Mouse (Mus musculus) adrenal gland, postnatal 25 days (tissue): Measurements from ENCODE around the gene Cnn2. TPM values are rescaled to one million over a fixed set of nuclear protein-coding genes. Genes with fewer than 3 reads are reported as not detected.

ENCODE experiments used
- DNase-seq: peaks from one replicate; pipeline ENCODE4 v3.0.0; 2021; ENCODE audit warnings: mixed read lengths
- total RNA-seq: library from RNA; stranded (reverse); gene quantifications from 2 replicates; pipeline ENCODE4 v1.2.3, GENCODE M21; 2021

Cnn2 gene
- total RNA-seq, 1 experiment from 2014 or later = 28.3 TPM

DNA sequence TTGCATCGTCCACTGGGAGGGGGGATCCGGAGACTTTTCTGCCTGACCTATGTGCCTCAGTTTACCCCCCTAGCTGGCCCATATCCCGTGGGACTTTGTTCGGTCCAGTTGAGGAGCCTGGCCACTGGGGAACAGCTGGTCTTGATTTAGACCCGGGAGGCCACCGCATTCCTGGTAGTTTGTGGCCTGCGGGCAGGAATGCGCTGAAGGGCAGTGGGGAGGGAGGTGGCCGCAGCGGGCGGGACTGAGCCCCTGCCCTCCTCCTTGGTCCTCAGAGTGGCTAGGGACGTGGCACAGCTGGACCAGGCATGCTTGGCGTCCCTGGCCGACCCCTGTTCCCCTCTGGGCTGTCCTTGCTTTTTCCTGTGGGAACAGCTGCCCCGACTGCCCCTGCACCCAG is 1.5 kb downstream of the Cnn2 start:
- DNase-seq = no peak

DNA sequence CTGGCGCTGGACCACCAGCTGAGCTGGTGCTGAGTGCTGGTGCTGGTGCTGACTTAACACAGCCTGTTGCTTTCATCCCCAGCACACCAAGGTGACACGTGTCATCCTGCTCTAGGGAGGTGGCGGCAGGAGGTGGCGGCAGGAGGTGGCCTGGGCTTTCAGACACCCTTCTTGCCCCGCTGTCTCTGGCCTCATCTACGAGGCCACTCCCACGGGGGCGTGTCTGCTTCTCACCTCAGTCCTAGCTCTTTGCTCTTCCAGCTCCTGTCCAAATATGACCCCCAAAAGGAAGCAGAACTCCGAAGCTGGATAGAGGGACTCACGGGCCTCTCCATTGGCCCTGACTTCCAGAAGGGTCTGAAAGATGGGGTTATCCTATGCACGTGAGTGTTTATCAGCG is 2.7 kb downstream of the Cnn2 start:
- no peak for DNase-seq

DNA sequence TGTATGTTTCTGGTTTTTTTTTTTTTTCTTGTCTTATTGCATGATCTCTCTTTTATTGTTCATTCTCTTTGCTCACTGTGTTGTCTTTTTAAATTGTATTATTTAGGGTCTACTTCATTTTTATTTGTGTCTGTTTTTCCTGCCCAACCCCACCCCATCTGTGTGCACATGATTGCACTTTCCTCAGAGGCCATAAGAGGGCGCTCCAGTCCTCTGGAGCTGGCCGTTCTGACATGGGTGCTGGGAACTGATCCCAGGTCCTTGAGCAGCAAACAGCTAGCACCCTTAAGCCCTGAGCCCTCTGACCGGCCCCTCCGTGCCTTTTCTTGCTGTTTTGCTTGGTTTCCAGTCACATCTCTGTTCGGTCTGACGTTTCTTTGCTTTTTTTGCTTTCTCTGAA is 3.2 kb downstream of the Cnn2 start:
- DNase-seq = no peak

DNA sequence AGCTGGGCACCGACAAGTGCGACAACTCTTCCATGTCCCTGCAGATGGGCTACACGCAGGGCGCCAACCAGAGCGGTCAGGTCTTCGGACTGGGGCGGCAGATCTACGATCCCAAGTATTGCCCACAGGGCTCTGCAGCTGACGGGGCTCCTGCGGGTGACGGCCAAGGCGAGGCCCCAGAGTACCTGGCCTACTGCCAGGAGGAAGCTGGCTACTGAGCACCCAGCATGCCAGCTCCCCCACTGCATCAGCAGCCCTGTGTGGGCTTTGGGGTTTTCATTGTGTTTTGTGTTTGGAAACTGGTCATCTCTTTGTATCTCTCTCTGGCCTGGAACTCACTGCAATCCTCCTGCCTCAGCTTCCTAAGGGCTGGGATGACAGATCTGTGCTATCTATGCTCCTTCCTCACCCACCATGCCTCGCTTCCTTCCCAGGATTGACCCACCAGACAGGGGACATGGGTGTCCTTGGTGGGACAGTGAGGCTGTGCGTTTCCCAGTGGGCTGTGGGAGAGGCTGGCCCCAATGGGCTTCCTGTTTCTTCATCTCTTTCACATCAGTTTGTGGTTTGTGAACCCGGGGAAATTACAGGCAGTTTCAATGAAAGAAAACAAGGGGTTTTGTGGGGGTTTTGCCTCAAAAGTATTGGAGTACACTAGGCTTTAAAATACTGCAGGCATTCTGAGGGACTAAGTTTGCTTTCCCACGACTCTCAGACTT is 6.2 kb downstream of the Cnn2 start:
- DNase-seq = no peak

DNA sequence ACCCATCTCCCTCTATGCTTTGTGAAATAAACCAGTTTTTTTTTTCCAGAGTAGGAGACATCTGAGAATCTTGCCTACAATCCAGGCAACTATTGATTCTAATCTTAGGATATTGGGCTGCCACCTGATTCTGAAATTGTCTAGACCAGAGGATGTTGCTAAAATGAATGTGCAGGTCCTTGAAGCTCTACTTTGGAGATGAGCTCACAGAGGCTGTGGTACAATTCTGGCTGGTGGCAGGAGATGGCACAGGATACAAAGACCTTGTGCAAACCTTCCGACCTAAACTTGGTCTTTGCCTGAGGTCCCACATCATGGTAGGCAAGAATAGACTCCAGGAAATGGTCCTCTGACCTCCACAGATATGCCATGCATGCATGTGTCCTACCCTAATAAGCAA is 7.3 kb downstream of the Cnn2 start:
- no peak for DNase-seq

DNA sequence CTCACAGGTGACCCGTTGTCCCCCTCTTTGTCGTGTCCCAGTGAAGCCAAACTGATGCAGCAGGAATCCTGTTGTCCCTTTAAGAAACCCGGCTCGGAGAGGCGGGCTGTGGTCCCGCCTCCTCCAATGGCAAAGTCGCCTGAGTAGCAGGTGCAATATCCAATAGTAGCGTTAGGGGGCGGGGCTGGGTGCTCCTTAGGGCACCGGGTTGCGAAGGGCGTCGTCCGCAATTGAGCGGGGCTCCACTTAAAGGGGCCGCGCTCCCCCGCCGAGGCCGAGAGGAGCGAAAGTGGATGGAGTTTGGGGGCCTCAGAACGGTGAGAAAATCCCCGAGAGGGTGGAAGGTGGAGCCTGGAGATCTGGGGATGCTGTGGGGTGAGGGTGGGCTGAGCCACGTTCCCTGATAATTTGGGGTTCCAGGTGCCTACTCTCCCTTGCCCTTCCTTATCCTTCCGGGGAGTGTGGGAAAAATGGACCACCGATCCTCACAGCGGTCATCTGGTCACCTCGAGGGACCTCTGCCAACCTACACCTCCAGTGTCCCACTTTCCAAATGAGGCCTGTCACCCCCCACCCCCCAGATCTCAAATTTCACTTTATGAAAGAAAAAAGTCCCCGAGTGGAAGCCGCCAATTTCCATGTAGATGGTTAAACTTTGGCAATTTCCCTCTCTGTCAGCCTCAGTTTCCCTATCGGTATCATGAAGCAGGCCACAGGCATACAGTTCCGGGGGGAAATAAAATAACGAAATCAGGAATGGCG is 8.1 kb downstream of the Cnn2 start, which contains the start of gene Abca7:
TSS of gene Abca7 (plus strand) at position 223 of the 762 bp plus-strand sequence.
- DNase-seq = peak; percentile 97

DNA sequence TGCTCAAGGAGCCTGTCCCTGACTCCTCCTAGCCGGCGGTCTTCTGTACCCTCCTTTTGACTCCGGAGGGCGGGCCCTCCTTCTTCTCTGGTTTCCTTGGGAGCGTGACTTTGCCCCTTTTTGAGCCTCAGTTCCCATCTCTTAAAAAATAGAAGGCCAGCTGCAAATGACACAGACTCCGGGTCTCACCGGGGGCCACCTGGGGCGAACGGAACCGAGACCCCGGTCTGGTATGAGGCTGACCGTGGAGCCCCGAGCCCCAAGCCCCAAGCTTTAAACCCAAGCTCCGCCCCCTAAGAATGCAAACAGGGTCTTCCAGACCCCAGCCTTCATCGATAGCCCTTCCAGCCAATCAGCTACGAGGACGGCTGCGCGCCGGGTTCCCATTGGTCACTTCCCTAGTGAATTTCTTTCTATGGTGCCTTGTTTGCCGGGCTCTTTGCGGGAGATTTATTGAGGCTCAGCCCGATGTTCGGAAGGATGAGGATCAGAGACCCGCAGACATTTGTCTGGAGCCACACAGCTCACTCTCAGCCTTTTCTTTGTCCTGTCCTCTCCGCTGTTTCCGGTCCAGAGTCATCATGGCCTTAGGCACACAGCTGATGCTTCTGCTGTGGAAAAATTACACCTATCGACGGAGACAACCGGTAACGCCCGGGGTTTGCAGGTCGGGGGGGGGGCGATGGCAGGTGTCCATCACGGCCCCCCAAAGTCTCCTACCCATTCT is 8.8 kb downstream of the Cnn2 start:
- peak; percentile 74 for DNase-seq

DNA sequence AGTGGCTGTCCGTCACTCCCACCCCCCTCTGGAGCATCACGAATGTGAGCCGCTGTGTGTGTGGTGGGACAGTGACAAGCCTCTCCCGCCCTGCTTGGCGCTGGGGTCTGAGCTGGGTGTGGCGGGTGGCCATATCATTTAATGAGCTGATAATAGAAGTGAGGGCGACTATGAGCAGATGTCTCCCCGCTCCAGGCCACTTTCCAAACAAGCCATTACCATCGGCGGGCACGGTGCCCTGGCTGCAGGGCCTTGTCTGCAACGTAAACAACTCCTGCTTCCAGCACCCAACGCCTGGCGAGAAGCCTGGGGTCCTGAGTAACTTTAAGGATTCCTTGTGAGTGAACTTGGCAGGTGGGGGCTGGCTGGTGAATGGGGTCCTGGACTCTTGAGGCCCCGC is 9.4 kb downstream of the Cnn2 start:
- no peak for DNase-seq

DNA sequence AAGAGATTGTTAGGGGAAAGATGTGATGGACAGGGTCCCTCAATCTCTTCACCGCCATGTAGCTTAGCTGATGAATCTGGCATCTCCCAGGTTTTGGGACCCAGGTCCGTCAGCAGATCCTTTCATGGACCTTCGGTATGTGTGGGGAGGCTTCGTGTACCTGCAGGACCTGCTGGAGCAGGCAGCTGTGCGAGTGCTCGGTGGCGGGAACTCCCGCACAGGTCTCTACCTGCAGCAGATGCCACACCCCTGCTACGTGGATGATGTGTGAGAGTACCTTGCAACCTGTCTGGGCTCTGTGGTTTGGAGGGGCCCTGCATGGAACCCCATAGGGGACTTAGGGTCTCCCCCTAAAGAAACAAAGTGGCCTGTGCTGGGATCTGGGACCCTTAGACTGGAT is 13.6 kb downstream of the Cnn2 start:
- no peak for DNase-seq

DNA sequence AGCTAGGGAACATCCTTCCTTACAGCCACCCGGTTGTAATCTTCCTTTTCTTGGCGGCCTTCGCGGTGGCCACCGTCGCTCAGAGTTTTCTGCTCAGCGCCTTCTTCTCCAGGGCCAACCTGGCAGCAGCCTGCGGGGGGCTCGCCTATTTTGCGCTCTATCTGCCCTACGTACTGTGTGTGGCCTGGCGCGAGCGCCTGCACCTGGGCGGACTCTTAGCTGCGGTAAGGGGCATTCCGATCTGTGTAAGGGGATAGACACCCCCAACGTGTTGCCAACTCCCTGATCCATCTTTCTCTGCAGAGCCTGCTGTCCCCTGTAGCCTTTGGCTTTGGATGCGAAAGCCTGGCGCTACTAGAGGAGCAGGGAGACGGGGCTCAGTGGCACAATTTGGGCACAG is 14.4 kb downstream of the Cnn2 start:
- no peak for DNase-seq

DNA sequence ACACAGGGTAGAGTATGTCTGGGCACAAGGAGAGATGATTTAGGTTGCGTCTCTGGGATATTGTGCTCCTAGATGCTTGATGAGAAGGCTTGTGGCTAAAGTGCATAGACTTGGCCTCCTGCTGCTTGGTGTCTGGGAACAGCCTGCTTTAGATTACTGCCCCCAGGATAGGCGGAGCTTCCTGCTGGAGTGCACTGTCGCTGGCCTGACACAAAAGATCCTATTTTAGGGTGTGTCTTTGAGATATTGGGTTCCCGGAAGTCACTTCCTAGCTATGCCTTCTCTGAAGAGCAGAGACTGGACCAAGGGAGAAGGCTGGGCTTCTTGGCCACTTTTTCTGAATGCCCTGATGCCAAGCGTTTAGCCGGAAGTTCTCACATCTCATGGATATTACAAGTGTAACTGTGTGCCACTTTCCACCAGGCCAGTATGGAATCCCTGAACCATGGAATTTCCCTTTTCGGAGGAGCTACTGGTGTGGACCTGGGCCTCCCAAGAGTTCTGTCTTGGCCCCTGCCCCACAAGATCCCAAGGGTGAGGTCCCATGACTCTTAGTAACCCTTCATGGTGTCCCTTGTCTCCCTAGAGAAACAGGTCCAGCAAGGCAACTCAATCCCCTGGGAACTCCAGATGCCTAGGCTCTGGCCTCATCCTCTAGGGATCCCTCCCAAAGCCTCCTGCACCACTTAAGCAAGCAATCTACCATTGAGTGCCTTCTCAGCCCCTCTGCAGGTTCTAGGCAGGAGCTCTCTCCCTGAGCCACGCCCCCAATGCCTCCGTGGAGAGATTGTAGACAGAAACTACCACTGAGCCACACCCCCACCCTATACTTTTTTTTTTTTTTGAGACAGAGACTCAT is 15.2 kb downstream of the Cnn2 start:
- DNase-seq = no peak

DNA sequence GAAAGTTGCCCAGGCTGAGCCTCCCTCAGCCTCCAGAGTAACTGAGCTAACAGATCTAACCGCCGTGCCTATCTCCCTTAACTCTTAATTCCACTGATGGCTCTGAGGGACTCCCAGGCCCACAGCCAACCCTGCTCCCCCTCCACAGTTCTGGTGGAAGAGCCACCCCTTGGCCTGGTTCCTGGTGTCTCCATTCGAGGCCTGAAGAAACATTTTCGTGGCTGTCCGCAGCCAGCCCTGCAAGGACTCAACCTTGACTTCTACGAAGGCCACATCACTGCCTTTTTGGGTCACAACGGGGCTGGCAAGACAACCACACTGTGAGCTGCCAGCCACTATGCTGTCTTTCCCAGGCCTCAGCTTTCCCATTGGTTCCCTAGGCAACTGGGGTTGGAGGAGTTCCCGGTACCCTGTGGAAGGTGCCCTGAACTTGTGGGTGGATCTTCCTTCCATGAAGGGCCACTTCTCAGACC is 15.9 kb downstream of the Cnn2 start:
- peak; percentile 60 for DNase-seq

DNA sequence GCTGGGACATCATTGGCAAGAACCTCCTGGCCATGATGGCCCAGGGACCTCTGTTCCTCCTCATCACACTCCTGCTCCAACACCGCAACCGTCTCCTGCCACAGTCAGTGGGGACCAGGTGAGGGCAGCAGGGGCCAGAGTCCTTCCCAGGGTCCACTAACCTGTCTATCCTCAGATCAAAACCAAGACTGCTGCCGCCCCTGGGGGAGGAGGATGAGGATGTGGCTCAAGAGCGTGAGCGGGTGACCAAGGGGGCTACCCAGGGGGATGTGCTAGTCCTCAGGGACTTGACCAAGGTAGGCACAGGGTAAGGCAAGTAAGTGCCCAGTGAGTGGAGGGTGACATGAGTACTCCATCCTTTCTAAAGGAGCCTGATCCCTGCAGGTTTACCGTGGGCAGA is 23.4 kb downstream of the Cnn2 start:
- no peak for DNase-seq

DNA sequence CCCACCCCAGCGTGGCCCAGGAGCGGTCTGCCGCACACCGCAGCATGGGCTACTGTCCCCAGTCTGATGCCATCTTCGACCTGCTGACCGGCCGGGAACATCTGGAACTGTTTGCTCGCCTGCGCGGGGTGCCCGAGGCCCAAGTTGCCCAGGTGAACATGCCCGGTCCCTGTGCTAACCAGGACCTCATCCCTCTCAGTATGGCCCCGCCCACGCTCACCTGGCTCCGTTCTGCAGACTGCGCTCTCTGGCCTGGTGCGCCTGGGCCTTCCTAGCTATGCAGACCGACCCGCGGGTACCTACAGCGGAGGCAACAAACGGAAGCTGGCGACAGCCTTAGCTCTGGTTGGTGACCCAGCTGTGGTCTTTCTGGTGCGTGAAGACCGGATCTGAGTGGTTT is 25.2 kb downstream of the Cnn2 start:
- no peak for DNase-seq

DNA sequence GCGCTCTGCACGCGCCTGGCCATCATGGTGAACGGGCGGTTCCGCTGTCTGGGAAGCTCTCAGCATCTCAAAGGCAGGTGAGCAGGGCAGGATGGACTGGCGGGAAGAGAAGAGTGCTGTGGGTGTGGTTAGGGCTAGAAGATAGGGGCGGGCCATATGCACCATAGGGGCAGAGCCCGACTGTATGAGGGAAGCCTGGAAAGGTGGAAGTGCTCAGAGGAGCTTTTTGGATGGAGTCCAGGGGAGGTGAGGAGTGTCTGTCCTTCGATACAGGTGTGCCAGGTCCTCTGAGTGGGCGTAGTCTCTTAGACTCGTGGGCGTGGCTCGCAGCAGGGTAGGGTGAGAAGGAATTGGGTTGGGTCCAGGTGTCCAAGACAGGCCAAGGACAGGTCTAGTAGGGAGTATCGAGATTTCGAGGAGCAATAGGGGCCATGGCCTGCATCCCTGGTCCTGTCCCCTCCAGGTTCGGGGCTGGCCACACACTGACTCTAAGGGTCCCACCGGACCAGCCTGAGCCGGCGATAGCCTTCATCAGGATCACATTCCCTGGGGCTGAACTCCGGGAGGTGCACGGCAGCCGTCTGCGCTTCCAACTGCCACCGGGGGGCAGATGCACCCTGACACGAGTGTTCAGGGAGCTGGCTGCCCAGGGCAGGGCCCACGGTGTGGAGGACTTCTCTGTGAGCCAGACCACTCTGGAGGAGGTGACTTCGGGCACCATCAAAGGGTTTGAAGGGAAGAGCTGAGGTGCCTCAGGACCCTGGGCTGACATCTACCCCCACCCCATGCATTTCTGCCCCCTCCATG is 26.3 kb downstream of the Cnn2 start:
- no peak for DNase-seq

DNA sequence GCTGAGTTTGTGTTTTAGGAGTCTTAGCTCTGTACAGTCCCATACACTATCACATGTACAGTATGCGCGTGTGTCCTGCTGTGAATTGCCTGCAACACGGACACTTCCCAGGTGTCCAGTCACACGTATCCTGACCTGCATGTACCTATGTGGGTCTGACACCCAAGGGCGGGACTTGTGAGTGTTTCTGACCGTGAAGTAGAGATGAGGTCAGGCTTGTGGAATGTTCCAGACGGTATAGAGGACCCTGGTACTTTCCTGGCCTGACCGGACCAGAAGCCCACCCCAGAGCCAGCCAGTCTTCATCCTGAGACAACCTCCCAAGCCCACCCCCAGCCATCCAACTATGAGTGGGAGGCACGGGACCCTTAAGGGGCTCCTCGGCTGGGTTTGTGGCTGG is 27.2 kb downstream of the Cnn2 start:
- no peak for DNase-seq

DNA sequence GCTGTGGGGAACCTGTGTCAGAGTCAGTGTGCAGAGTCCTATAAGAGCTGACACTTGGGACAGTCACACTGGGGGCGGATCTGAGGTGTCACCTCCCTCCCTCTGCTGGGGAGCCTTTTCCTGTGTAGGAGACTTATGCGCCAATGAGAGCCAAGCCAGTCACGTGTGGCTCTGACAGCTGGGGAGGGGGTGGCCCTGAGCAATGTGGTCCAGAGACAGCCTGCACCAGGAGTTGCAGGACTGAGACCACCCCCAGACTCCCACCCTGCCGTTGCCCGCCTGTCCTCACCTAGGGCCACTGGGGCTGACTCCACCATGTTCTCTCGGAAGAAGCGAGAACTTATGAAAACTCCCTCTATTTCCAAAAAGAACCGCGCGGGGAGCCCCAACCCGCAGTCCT is 28.1 kb downstream of the Cnn2 start, which contains the start of gene Arhgap45:
TSS of gene Arhgap45 (plus strand) at position 143 of the 400 bp plus-strand sequence.
- no peak for DNase-seq

DNA sequence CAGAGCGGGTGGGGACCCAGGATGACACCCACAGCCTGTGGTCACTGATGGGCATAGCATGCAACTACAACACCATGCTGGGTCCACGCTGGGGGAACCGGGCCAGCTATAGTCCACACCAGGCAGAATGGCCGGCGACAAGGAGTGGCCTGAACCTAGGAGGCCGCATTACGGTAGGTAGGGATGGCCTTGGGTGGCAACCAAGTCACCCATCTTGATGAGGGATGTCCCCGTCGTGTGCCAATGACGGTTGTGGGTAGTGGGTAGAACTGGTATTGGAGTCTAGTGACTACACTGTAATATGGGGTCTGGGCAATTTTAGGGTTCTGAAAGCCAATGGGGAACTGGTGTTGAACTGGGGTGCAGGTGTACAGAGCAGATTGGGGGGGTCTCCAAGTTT is 28.5 kb downstream of the Cnn2 start:
- no peak for DNase-seq

DNA sequence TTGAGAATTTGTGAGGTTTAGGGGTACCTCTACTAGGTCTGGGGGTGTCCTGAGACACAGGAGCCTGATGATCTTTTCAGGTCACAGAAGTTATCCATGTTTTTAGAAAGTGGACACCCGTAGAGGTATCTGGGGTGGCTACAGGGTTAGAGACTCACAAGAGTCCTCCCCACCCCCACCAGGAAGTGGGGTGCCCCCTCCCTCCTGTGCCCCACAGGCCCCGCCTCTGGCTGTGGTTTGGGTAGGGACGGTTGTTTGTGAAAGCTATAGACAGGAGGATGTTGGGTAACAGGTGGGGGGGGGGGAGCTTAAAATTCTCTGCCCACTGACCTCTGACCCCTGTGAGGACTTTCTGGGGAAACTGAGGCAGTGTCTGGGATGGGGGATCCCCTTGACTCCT is 29.0 kb downstream of the Cnn2 start:
- no peak for DNase-seq

DNA sequence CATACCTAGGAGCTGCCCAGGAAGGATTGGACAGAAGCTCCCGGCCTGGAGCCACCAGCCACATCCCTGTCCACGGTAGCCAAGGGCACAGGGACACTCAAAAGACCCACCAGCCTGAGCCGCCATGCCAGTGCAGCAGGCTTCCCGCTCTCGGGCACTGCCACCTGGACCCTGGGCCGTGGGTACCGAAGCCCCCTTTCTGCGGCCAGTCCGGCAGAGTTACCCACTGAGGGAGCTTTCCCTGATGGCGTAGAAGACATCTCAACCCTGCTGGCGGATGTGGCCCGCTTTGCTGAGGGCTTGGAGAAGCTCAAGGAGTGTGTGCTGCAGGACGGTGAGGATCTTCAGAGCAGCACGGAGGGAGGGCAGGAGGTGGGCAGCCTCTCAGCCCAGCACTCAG is 29.4 kb downstream of the Cnn2 start:
- no peak for DNase-seq

DNA sequence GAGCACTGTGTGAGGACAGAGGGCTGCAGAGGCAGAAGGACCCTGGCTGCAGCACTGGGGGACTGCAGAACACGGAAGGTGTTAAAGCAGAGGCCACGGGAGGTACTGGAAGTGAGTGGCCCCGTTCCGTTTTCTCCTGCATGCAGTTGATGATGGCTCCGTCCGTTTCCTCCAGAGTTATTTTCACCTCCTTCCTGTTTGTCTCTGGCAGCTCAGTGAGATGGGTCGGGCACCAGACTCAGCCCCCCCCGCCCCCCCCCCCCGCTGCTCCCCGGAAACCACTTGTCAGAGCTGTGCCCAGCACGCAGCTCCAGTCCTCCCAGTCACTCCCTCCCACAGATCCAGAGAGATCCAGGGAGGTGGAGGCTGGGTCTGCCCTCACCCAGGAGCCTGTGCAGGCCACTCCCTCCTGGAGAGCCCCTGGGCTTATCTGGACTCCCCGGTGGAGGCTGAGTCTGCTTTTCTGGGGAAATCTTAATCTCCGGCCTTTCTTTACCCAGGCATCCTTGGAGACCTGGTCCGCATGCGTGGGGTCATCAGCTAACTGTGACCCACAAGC is 30.4 kb downstream of the Cnn2 start:
- no peak for DNase-seq
